Mouse (Mus musculus): Measurements from ENCODE around the gene Atf1. TPM values are rescaled to one million over a fixed set of nuclear protein-coding genes. Genes with fewer than 3 reads are reported as not detected.

Atf1 gene
- total RNA-seq (2015; ENCODE audit: low replicate concordance) (32.9 and 33.6 TPM in 2 replicates), total RNA-seq (2017; ENCODE audit: low replicate concordance) (64.8 and 87.7 TPM in 2 replicates)

DNA sequence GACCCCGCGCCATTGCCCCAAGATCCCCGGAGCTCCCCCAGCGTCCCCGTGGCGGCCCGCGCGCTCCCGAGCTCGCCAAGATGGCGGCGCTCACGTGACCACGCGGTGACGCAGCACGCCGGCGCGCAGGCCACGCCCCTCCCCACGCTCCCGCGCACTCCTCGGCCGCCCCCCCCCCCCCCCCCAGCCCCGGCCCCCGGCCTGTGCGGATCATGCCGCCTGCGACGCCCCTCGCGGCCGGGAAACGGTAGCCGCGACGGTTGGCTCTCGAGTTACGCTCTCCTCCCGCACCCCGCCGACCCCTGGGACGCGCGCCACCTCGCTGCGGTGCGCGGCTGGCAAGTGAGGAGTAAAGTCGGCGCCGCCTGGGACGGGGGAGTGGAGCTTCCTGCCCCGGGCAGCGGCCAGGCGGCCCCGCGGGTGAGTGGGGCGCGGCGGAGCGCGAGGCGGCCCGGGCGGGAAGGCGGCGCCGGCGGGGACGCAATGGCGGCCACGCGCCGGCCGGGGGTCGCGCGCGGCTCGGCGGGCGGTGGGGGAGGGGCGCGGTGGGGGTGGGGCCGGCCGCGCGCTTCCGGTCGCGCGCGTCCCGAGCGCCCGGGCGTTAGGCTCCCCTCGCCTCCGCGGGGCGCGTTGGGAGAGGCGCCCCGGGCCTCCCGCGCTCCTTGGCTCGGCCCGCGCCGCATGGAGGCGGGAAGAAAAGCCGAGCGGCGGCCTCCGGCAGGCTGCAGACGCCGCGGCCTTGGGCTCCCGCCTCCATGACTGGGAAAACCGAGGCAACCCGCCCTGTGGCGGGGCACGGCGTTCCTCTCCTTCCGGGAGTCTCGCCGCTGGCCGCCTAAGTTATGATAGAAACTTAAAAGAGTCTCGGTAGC, at the start of gene Atf1:
Gene Atf1 (plus strand): TSS at position 157 of the 872 bp plus-strand sequence.
- ATAC-seq (replicated peaks; ENCODE audit: low FRiP score, poor library complexity, severe bottlenecking): peak; percentile 72

GRCm38 (mm10) chr15:100178487-100178886, 49.1 kb upstream of the Atf1 start:
- ATAC-seq (replicated peaks; ENCODE audit: low FRiP score, poor library complexity, severe bottlenecking): no peak

DNA sequence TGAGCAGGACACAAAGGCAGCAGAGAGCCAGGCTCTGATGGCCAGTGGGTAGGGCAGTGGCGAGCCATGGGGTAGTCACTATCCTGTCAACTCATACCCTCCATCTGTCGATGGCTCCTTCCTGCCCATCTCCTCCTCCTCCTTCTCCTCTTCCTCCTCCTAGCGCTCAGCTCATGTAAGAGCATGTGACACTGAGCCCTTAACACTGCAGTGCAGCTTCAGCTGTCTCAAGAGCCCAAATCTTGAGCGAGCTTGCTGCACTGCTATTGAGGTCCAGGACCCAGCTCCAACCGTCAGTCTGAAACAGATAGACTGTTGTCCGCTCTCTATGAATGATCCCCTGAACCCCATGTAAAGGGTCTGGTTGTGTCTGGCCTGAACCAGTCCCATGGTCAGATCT, 47.9 kb upstream of the Atf1 start:
- ATAC-seq (replicated peaks; ENCODE audit: low FRiP score, poor library complexity, severe bottlenecking): no peak

- no peak for ATAC-seq (replicated peaks; ENCODE audit: low FRiP score, poor library complexity, severe bottlenecking)
Observed at GRCm38 (mm10) chr15:100180221-100180620, 47.4 kb upstream of the Atf1 start.

DNA sequence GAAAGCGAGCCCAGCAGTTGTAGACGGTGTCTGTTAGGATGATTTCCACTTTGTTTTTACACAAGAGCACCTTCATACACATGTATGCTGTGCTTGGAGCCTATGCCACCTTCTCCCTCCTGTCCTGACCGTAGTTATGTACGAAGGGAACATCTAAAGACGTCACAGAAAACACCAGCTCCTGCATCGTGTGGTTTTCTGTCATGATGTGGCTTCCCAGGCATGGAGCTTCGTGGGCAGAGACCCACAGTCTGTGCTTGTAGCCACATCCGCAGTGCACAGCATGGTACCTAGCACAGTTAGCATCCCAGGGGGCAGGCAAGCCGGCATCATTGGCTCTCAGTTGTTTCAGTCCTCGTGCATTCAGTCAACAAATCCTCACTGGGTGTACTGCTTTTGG, 45.8 kb upstream of the Atf1 start:
- ATAC-seq (replicated peaks; ENCODE audit: low FRiP score, poor library complexity, severe bottlenecking): no peak

GRCm38 (mm10) chr15:100182526-100183280, 44.9 kb upstream of the Atf1 start:
- no peak for ATAC-seq (replicated peaks; ENCODE audit: low FRiP score, poor library complexity, severe bottlenecking)

DNA sequence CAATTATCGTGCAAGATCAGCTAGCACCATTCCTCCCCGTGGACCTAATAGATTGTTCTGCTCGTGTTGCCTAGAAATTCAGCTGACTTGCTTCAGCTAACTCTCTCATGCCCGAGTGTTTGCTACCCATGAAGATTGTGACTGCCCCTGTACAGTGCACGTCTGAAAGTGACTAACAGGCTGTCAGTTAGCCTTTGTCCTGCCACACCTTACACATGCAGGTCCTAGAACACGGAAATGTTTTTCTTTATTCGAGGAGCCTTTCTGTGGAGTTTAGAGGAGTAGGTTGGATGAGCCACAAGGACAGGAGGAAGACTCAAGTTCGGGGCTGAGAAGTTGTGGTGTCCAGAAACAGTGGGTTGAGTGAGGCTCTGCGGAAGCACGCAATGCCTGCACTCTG, 44.1 kb upstream of the Atf1 start:
- ATAC-seq (replicated peaks; ENCODE audit: low FRiP score, poor library complexity, severe bottlenecking): no peak

GRCm38 (mm10) chr15:100184821-100185496, 42.7 kb upstream of the Atf1 start:
- no peak for ATAC-seq (replicated peaks; ENCODE audit: low FRiP score, poor library complexity, severe bottlenecking)

- 0 out of 2 replicates have a peak, but pooled peaks have one; percentile 20 for ATAC-seq (replicated peaks; ENCODE audit: low FRiP score, poor library complexity, severe bottlenecking)
Observed at GRCm38 (mm10) chr15:100186234-100186633, 41.4 kb upstream of the Atf1 start.

GRCm38 (mm10) chr15:100186882-100187672, 40.5 kb upstream of the Atf1 start:
- no peak for ATAC-seq (replicated peaks; ENCODE audit: low FRiP score, poor library complexity, severe bottlenecking)

- ATAC-seq (replicated peaks; ENCODE audit: low FRiP score, poor library complexity, severe bottlenecking): 0 out of 2 replicates have a peak, but pooled peaks have one; percentile 53
Observed at GRCm38 (mm10) chr15:100188542-100188941, 39.1 kb upstream of the Atf1 start.

DNA sequence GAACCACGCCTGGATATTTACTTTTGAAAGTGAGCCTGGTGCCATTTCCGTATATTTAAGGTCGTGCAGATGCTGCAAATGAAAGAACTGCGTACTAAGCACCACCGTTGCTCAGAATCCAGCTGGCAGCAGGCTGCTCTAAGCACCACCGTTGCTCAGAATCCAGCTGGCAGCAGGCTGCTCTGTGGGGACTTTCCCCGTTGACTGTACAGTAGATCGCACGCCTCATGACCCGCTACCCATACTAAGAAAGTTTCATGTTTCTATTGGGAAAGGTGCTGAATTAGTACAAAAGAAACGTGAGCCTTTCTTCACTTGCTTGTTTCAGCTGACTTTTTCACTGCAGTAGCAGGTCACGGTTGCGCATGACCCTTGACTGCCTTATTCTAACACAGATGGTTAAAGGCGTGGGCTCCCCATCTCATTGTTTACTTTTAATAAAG, 38.6 kb upstream of the Atf1 start:
- ATAC-seq (replicated peaks; ENCODE audit: low FRiP score, poor library complexity, severe bottlenecking): no peak

- ATAC-seq (replicated peaks; ENCODE audit: low FRiP score, poor library complexity, severe bottlenecking): no peak
Observed at GRCm38 (mm10) chr15:100190083-100190482, 37.5 kb upstream of the Atf1 start.

GRCm38 (mm10) chr15:100198983-100199745, 28.5 kb upstream of the Atf1 start:
- ATAC-seq (replicated peaks; ENCODE audit: low FRiP score, poor library complexity, severe bottlenecking): no peak

DNA sequence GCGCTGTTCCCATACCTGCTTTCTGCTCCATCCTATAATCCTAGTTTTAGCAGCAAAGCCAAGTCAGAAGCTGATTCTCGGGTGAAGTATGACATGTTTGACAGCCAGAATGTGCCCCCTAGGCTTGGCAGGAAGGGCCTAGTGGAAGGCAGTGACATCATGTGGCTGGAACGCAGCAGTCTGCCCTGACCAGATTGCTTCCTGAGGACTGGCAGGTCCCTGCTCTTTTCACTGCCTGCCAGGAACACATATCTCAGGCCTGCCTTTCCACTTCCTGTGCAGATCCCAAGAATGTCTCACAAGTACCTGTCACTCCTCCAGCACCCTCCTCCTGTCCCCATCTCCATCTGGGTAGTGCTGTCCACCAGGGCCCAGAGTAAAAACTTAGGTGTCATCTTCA, 27.8 kb upstream of the Atf1 start:
- ATAC-seq (replicated peaks; ENCODE audit: low FRiP score, poor library complexity, severe bottlenecking): no peak

DNA sequence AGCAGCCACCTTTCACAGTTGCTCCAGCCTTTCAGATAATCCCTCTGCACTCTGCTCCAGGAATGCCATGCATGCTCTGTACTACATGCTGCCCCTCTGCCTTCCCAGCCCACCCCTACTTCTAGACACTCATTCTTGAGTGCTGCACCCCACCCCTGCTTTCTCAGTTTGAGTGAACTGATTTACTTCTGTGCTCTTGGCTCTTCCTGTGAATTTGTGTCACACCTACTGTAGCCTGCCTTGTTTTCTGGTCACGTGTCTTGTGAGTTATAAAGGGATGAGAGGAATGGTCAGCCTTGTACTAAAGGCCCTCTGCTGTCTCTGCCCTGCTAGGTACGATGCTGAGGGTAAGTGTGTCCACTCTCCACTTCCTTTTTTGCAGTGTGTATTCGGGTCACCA, 25.8 kb upstream of the Atf1 start:
- ATAC-seq (replicated peaks; ENCODE audit: low FRiP score, poor library complexity, severe bottlenecking): no peak

GRCm38 (mm10) chr15:100202431-100203015, 25.1 kb upstream of the Atf1 start:
- no peak for ATAC-seq (replicated peaks; ENCODE audit: low FRiP score, poor library complexity, severe bottlenecking)

- no peak for ATAC-seq (replicated peaks; ENCODE audit: low FRiP score, poor library complexity, severe bottlenecking)
Observed at GRCm38 (mm10) chr15:100204574-100204973, 23.0 kb upstream of the Atf1 start.

Data from erythroblast, adult 5-6 weeks (primary cell).